Mouse (Mus musculus): ENCODE results near the gene Ptprm. TPM values are rescaled to one million over a fixed set of nuclear protein-coding genes. Genes with fewer than 3 reads are reported as not detected.

Gene Ptprm
- total RNA-seq, 2 experiments from 2014 or later = 42.0 to 44.5 TPM

- DNase-seq (ENCODE audit: low spot score in 2 of 2) = no peak
Measured at GRCm38 (mm10) chr17:67084501-67084900, 269.8 kb downstream of the Ptprm start.

GRCm38 (mm10) chr17:67084093-67084492 lies 270.2 kb downstream of the Ptprm start:
- no peak for DNase-seq (ENCODE audit: low spot score in 2 of 2)

GRCm38 (mm10) chr17:67079570-67079969 lies 274.7 kb downstream of the Ptprm start:
- DNase-seq (ENCODE audit: low spot score in 2 of 2) = no peak

- no peak for DNase-seq (ENCODE audit: low spot score in 2 of 2)
Measured at GRCm38 (mm10) chr17:67073580-67073979, 280.7 kb downstream of the Ptprm start.

GRCm38 (mm10) chr17:67073139-67073538 lies 281.1 kb downstream of the Ptprm start:
- no peak for DNase-seq (ENCODE audit: low spot score in 2 of 2)

- DNase-seq (ENCODE audit: low spot score in 2 of 2) = no peak
Measured at GRCm38 (mm10) chr17:67071231-67072009, 282.8 kb downstream of the Ptprm start.

GRCm38 (mm10) chr17:67063611-67064010 lies 290.6 kb downstream of the Ptprm start:
- no peak for DNase-seq (ENCODE audit: low spot score in 2 of 2)

- DNase-seq (ENCODE audit: low spot score in 2 of 2) = no peak
Measured at GRCm38 (mm10) chr17:67055681-67056080, 298.6 kb downstream of the Ptprm start.

GRCm38 (mm10) chr17:67054202-67054601 lies 300.1 kb downstream of the Ptprm start:
- no peak for DNase-seq (ENCODE audit: low spot score in 2 of 2)

- DNase-seq (ENCODE audit: low spot score in 2 of 2) = no peak
Measured at GRCm38 (mm10) chr17:67052624-67053314, 301.5 kb downstream of the Ptprm start.

GRCm38 (mm10) chr17:67047697-67048096 lies 306.6 kb downstream of the Ptprm start:
- no peak for DNase-seq (ENCODE audit: low spot score in 2 of 2)

GRCm38 (mm10) chr17:67038558-67038957 lies 315.7 kb downstream of the Ptprm start:
- no peak for DNase-seq (ENCODE audit: low spot score in 2 of 2)

- DNase-seq (ENCODE audit: low spot score in 2 of 2) = no peak
Measured at GRCm38 (mm10) chr17:67033547-67033946, 320.7 kb downstream of the Ptprm start.

- no peak for DNase-seq (ENCODE audit: low spot score in 2 of 2)
Measured at GRCm38 (mm10) chr17:67032021-67032420, 322.2 kb downstream of the Ptprm start.

- no peak for DNase-seq (ENCODE audit: low spot score in 2 of 2)
Measured at GRCm38 (mm10) chr17:67031341-67031740, 322.9 kb downstream of the Ptprm start.

- no peak for DNase-seq (ENCODE audit: low spot score in 2 of 2)
Measured at GRCm38 (mm10) chr17:67027274-67027673, 327.0 kb downstream of the Ptprm start.

- DNase-seq (ENCODE audit: low spot score in 2 of 2) = no peak
Measured at GRCm38 (mm10) chr17:67016501-67016900, 337.8 kb downstream of the Ptprm start.

GRCm38 (mm10) chr17:67013217-67013616 lies 341.0 kb downstream of the Ptprm start:
- no peak for DNase-seq (ENCODE audit: low spot score in 2 of 2)

- DNase-seq (ENCODE audit: low spot score in 2 of 2) = no peak
Measured at GRCm38 (mm10) chr17:67011836-67012583, 342.2 kb downstream of the Ptprm start.

GRCm38 (mm10) chr17:67010136-67010535 lies 344.1 kb downstream of the Ptprm start:
- no peak for DNase-seq (ENCODE audit: low spot score in 2 of 2)

GRCm38 (mm10) chr17:67008137-67008536 lies 346.1 kb downstream of the Ptprm start:
- no peak for DNase-seq (ENCODE audit: low spot score in 2 of 2)

All from adrenal gland, postnatal 4 days (tissue).